Mouse (Mus musculus) bone marrow macrophage, adult 2 months (primary cell): ENCODE measurements around the gene Nmral1.

Experiments used
- CTCF ChIP-seq: IDR thresholded peaks from 2 replicates; pipeline ENCODE4 v1.5.1; 2012; ENCODE audit warnings: low read depth, mild to moderate bottlenecking, low read length, moderate library complexity
- POLR2A ChIP-seq: IDR thresholded peaks from 2 replicates; pipeline ENCODE4 v1.6.1; 2012; ENCODE audit warnings: mild to moderate bottlenecking, low read depth, low read length, borderline replicate concordance

GRCm38 (mm10) chr16:4768719-4769118, 49.6 kb upstream of the Nmral1 start:
- TF ChIP-seq CTCF (no peak), POLR2A (no peak)
